Mouse (Mus musculus): Measurements from ENCODE around the gene C5ar1. TPM values are rescaled to one million over a fixed set of nuclear protein-coding genes. Genes with fewer than 3 reads are reported as not detected.

C5ar1 gene
- polyA plus RNA-seq, 1 experiment from 2014 or later: 2.0 TPM

GRCm38 (mm10) chr7:16250687-16251086 is 8.7 kb downstream of the C5ar1 start:
- no peaks in the 10 kb centered on the region for H3K4me1 ChIP-seq (replicated peaks)
- no peak overlapping the region for H3K4me3 ChIP-seq
- no peak overlapping the region for H3K27ac ChIP-seq
- H3K9ac ChIP-seq: no peak overlapping the region
- H3K4me2 ChIP-seq: no peak overlapping the region
- WGBS: 76% methylated on average over 5 of the region's 5 CpGs
- no peaks in the 10 kb centered on the region for H3K36me3 ChIP-seq
- H3K27me3 ChIP-seq: no peaks in the 10 kb centered on the region
- ATAC-seq (replicated peaks; ENCODE audit: insufficient number of reproducible peaks, insufficient read depth, low FRiP score, low read depth): no peak
- no peaks in the 10 kb centered on the region for H3K9me3 ChIP-seq (replicated peaks)

GRCm38 (mm10) chr7:16245958-16246357 is 13.4 kb downstream of the C5ar1 start:
- Histone ChIP-seq H3K9me3 (replicated peaks) (no peaks in the 10 kb centered on the region), H3K36me3 (no peaks in the 10 kb centered on the region), H3K4me2 (no peak overlapping the region), H3K4me1 (replicated peaks) (no peaks in the 10 kb centered on the region), H3K27me3 (no peaks in the 10 kb centered on the region), H3K27ac (no peak overlapping the region), H3K9ac (no peak overlapping the region), H3K4me3 (no peak overlapping the region)
- no peak for ATAC-seq (replicated peaks; ENCODE audit: insufficient number of reproducible peaks, insufficient read depth, low FRiP score, low read depth)
- WGBS: 58% methylated on average over 1 of the region's 4 CpGs

DNA sequence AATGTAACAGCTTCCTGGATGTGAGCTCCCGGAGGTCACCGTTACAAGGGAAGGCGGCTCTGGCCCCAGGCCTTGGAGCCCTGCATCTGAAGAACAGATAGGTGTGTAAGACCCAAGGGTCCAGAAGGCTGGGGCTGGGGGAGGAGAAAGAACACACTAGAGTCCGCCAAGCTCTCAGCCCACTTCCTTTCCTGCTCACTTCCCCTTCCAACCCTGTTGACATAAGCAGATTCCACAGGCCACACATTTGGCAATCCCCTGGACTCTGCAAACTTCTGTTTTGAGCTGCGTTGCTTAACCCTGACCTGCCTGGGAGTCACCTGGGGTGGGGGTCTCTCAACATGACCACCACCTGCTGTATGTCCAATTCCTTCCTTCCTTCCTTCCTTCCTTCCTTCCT is 15.3 kb downstream of the C5ar1 start, which contains the start of gene C5ar2:
Gene C5ar2 (minus strand): TSS at position 88 of the 400 bp plus-strand sequence.
- ATAC-seq (replicated peaks; ENCODE audit: insufficient number of reproducible peaks, insufficient read depth, low FRiP score, low read depth): no peak
- Histone ChIP-seq H3K9ac (no peak within 1 kb of the TSS), H3K9me3 (replicated peaks) (no peaks in the 10 kb centered on the region), H3K36me3 (no peaks in the 10 kb centered on the region), H3K4me2 (no peak within 1 kb of the TSS), H3K4me3 (no peak within 1 kb of the TSS), H3K27ac (peak within 1 kb of the TSS; percentile 31), H3K4me1 (replicated peaks) (no peaks in the 10 kb centered on the region), H3K27me3 (no peaks in the 10 kb centered on the region)
- WGBS: 56% methylated on average over 5 of the region's 5 CpGs

GRCm38 (mm10) chr7:16242198-16242597 is 17.1 kb downstream of the C5ar1 start:
- H3K4me2 ChIP-seq: no peak overlapping the region
- H3K27ac ChIP-seq: no peak overlapping the region
- no peak overlapping the region for H3K4me3 ChIP-seq
- ATAC-seq (replicated peaks; ENCODE audit: insufficient number of reproducible peaks, insufficient read depth, low FRiP score, low read depth): no peak
- WGBS: 68% methylated on average over 6 of the region's 6 CpGs
- H3K36me3 ChIP-seq: no peaks in the 10 kb centered on the region
- no peaks in the 10 kb centered on the region for H3K27me3 ChIP-seq
- H3K4me1 ChIP-seq (replicated peaks): no peaks in the 10 kb centered on the region
- H3K9me3 ChIP-seq (replicated peaks): no peaks in the 10 kb centered on the region
- H3K9ac ChIP-seq: no peak overlapping the region

DNA sequence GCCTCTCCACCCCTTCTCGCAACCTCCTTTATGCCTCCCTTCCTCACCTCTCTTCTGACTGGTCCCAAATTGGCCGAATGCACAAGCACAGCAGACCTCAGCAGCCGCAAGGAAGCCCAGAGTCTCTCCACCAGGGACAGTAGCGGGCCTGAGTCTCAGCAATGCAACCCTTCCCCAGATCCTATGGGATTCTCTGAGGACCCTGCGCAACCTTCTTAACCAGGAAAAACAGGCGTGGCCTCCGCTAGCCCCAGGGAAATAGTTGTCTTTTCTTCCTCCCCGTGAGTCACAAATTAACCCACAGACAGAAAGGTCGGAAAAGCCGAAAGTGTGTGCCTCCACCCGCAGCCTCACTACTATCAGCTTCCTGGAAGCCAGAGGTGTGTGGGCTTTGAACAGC is 17.6 kb downstream of the C5ar1 start:
- WGBS: 55% methylated on average over 11 of the region's 11 CpGs
- no peaks in the 10 kb centered on the region for H3K27me3 ChIP-seq
- H3K4me2 ChIP-seq: no peak overlapping the region
- no peaks in the 10 kb centered on the region for H3K4me1 ChIP-seq (replicated peaks)
- H3K9me3 ChIP-seq (replicated peaks): no peaks in the 10 kb centered on the region
- H3K9ac ChIP-seq: no peak overlapping the region
- H3K4me3 ChIP-seq: no peak overlapping the region
- no peaks in the 10 kb centered on the region for H3K36me3 ChIP-seq
- H3K27ac ChIP-seq: no peak overlapping the region
- no peak for ATAC-seq (replicated peaks; ENCODE audit: insufficient number of reproducible peaks, insufficient read depth, low FRiP score, low read depth)

- Histone ChIP-seq H3K4me1 (replicated peaks) (no peaks in the 10 kb centered on the region), H3K27me3 (no peaks in the 10 kb centered on the region), H3K4me2 (no peak overlapping the region), H3K27ac (no peak overlapping the region), H3K36me3 (no peaks in the 10 kb centered on the region), H3K4me3 (no peak overlapping the region), H3K9ac (no peak overlapping the region), H3K9me3 (replicated peaks) (no peaks in the 10 kb centered on the region)
- 93% methylated on average over 1 of the region's 1 CpGs for WGBS
- no peak for ATAC-seq (replicated peaks; ENCODE audit: insufficient number of reproducible peaks, insufficient read depth, low FRiP score, low read depth)
These were observed 18.4 kb downstream of the C5ar1 start for GRCm38 (mm10) chr7:16240978-16241303.

DNA sequence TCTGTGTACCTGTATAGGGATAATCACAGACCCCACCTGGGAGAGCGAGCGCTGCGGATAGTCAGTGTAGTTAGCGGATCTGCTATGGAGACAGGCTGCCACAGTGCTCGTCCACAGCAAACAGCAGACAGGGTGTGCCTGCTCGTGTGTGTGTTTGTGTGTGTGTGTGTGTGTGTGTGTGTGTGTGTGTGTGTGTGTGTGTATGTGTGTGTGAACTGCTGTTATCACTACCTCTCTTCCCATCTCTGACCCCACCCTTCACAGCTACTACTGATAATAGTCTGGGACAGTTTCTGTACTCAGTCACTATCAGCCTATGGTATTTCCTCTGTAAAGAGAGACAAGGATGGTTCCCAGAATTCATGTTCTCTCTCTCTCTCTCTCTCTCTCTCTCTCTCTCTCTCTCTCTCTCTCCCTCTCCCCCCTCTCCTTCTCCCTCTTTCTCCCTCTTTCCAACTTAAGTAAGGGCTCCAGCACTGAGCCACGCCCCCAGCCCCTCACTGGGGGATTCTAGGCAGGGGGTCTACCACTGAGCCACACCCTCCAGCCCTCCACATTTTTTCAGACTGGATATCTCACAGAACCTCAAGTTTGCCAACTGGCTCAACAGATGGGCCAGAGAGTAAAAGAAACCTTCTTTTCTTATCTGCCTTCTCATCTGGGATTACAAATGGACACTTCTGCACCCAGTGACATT is 18.9 kb downstream of the C5ar1 start:
- no peaks in the 10 kb centered on the region for H3K4me1 ChIP-seq (replicated peaks)
- H3K36me3 ChIP-seq: no peaks in the 10 kb centered on the region
- no peaks in the 10 kb centered on the region for H3K27me3 ChIP-seq
- peak; percentile 58 for ATAC-seq (replicated peaks; ENCODE audit: insufficient number of reproducible peaks, insufficient read depth, low FRiP score, low read depth)
- H3K4me2 ChIP-seq: no peak overlapping the region
- H3K9me3 ChIP-seq (replicated peaks): no peaks in the 10 kb centered on the region
- no peak overlapping the region for H3K9ac ChIP-seq
- no peak overlapping the region for H3K27ac ChIP-seq
- WGBS: 69% methylated on average over 7 of the region's 7 CpGs
- no peak overlapping the region for H3K4me3 ChIP-seq

DNA sequence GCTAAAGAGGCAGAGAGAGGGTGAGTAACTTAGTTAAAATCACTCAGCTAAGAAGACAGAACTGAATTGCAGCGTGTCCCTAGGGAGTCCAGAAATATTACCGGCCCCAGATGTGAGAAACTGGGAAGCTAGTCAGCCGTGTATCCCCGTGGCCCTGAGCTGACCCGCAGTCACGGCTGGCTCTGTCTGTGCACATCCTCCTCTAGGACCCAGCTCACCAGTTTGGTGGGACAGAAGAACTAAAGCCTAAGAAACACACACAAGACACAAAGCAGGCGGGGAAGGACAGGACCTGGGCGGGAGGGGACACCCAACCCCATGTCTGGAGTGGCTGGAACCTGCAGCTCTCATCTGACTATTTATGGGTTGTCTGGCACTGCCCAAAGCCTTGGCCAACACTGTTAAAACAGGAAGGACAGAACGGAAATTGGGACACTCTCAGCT is 19.8 kb downstream of the C5ar1 start:
- no peak overlapping the region for H3K4me3 ChIP-seq
- 0 out of 2 replicates have a peak, but pooled peaks have one; percentile 24 for ATAC-seq (replicated peaks; ENCODE audit: insufficient number of reproducible peaks, insufficient read depth, low FRiP score, low read depth)
- H3K36me3 ChIP-seq: no peaks in the 10 kb centered on the region
- H3K27ac ChIP-seq: no peak overlapping the region
- no peaks in the 10 kb centered on the region for H3K4me1 ChIP-seq (replicated peaks)
- no peak overlapping the region for H3K9ac ChIP-seq
- no peaks in the 10 kb centered on the region for H3K27me3 ChIP-seq
- no peak overlapping the region for H3K4me2 ChIP-seq
- no peaks in the 10 kb centered on the region for H3K9me3 ChIP-seq (replicated peaks)
- WGBS: 46% methylated on average over 9 of the region's 9 CpGs

GRCm38 (mm10) chr7:16229869-16230268 is 29.5 kb downstream of the C5ar1 start:
- no peaks in the 10 kb centered on the region for H3K36me3 ChIP-seq
- WGBS: 34% methylated on average over 5 of the region's 5 CpGs
- H3K4me1 ChIP-seq (replicated peaks): peaks cover 8% of the 10 kb centered on the region; the same call in 1 of the 2 replicates
- no peak overlapping the region for H3K4me2 ChIP-seq
- ATAC-seq (replicated peaks; ENCODE audit: insufficient number of reproducible peaks, insufficient read depth, low FRiP score, low read depth): no peak
- no peak overlapping the region; the same call in 1 of the 2 replicates for H3K27ac ChIP-seq
- no peaks in the 10 kb centered on the region for H3K9me3 ChIP-seq (replicated peaks)
- no peak overlapping the region for H3K4me3 ChIP-seq
- no peaks in the 10 kb centered on the region; the same call in 1 of the 2 replicates for H3K27me3 ChIP-seq
- H3K9ac ChIP-seq: no peak overlapping the region

GRCm38 (mm10) chr7:16221582-16222272 is 37.6 kb downstream of the C5ar1 start, which contains the start of gene Dhx34:
Dhx34 (minus strand) TSS chr7:16222037.
- Histone ChIP-seq H3K9me3 (replicated peaks) (no peaks in the 10 kb centered on the region), H3K36me3 (peaks cover 13% of the 10 kb centered on the region; the same call in 1 of the 2 replicates), H3K27me3 (no peaks in the 10 kb centered on the region; the same call in 1 of the 2 replicates), H3K4me2 (peak within 1 kb of the TSS; percentile 66), H3K4me1 (replicated peaks) (peaks cover 7% of the 10 kb centered on the region), H3K9ac (peak within 1 kb of the TSS; percentile 71), H3K4me3 (peak within 1 kb of the TSS; percentile 63), H3K27ac (peak within 1 kb of the TSS; percentile 70)
- peak; percentile 93 for ATAC-seq (replicated peaks; ENCODE audit: insufficient number of reproducible peaks, insufficient read depth, low FRiP score, low read depth)
- 1% methylated on average over 34 of the region's 34 CpGs for WGBS

- Histone ChIP-seq H3K36me3 (peaks cover 34% of the 10 kb centered on the region), H3K27ac (no peak overlapping the region), H3K4me2 (no peak overlapping the region), H3K9ac (no peak overlapping the region), H3K27me3 (no peaks in the 10 kb centered on the region), H3K4me3 (no peak overlapping the region), H3K9me3 (replicated peaks) (no peaks in the 10 kb centered on the region), H3K4me1 (replicated peaks) (no peaks in the 10 kb centered on the region)
- 87% methylated on average over 9 of the region's 9 CpGs for WGBS
- no peak for ATAC-seq (replicated peaks; ENCODE audit: insufficient number of reproducible peaks, insufficient read depth, low FRiP score, low read depth)
These were observed 45.4 kb downstream of the C5ar1 start for GRCm38 (mm10) chr7:16213986-16214385.

All from heart, embryonic 15.5 days (tissue).